Mouse (Mus musculus) forebrain, embryonic 11.5 days (tissue): Measurements from ENCODE around the gene Pld3. TPM values are rescaled to one million over a fixed set of nuclear protein-coding genes. Genes with fewer than 3 reads are reported as not detected.

Experiments
- ATAC-seq: fragments of 200-750 bp; cut with Nextera tagmentation; replicated peaks from 2 replicates; pipeline ENCODE4 v1.8.0; 2017; ENCODE audit warnings: moderate TSS enrichment; ENCODE audit not compliant: low FRiP score
- DNase-seq: peaks from one replicate; pipeline ENCODE4 v3.0.0-alpha.2; 2017; ENCODE audit warnings: low spot score
- H3K27ac ChIP-seq: fragments of 300-500 bp; sonication (generic); 2 replicates; pipeline ENCODE4 v1.5.1; 2014; ENCODE audit warnings: low read depth, low read length
- H3K27me3 ChIP-seq: fragments of 300-500 bp; sonication (generic); 2 replicates; pipeline ENCODE4 v1.6.1; 2014; ENCODE audit warnings: mild to moderate bottlenecking, low read length, mixed read lengths; ENCODE audit not compliant: control insufficient read depth, insufficient read depth
- H3K36me3 ChIP-seq: fragments of 300-500 bp; sonication (generic); 2 replicates; pipeline ENCODE4 v1.6.1; 2014; ENCODE audit warnings: mild to moderate bottlenecking, low read length, moderate library complexity, mixed read lengths; ENCODE audit not compliant: control insufficient read depth, insufficient read depth
- H3K4me1 ChIP-seq: fragments of 300-500 bp; sonication (generic); replicated peaks from 2 replicates; pipeline ENCODE4 v1.6.1; 2014; ENCODE audit warnings: low read length, mixed read lengths; ENCODE audit not compliant: control insufficient read depth, insufficient read depth
- H3K4me2 ChIP-seq: fragments of 300-500 bp; sonication (generic); 2 replicates; pipeline ENCODE4 v1.6.1; 2014; ENCODE audit warnings: low read depth, mild to moderate bottlenecking, low read length, moderate library complexity, mixed read lengths; ENCODE audit not compliant: severe bottlenecking
- H3K4me3 ChIP-seq: fragments of 300-500 bp; sonication (generic); 2 replicates; pipeline ENCODE4 v1.5.1; 2014; ENCODE audit warnings: low read depth, low read length
- H3K9ac ChIP-seq: fragments of 300-500 bp; sonication (generic); 2 replicates; pipeline ENCODE4 v1.6.1; 2014; ENCODE audit warnings: low read length
- H3K9me3 ChIP-seq: fragments of 300-500 bp; sonication (generic); 2 replicates; pipeline ENCODE4 v1.6.1; 2016; ENCODE audit warnings: low read length, mixed read lengths; ENCODE audit not compliant: control insufficient read depth
- WGBS: fragments of 180-500 bp; shearing (Covaris S2); extraction: QIAGEN DNeasy Blood & Tissue Kit; methylation state at CpG from one replicate; pipeline ENCODE4 v1.1.7; 2014; 5-methylcytosine and 5-hydroxymethylcytosine counted together
- polyA plus RNA-seq: library from polyadenylated mRNA; unstranded; fragments of >200 nt; fragmentation: Nextera tagmentation; extraction: Ambion mirVana; gene quantifications from 2 replicates; pipeline ENCODE4 v1.2.1, GENCODE M21; 2014

Gene Pld3
- polyA plus RNA-seq, 1 experiment from 2014 or later: 56.4 TPM

DNA sequence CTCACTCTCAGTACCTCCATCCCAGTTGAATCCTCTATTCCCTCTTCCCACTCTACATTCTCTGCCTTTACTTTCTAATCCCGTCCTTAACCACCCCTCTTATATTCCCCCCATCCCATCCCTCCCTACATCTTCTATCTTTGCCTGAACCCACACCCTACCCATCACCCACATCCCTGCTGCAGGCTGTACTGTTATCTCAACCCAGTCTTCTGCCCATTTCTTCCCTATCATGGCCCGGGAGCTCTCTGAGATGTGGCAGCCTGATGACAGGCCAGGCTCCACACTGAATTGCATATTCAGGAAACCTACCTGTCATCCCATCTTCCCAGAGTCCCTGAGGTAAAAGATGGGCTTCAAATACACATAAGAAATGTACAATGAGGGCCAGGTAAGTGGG, 14.2 kb downstream of the Pld3 start:
- H3K36me3 ChIP-seq: no peaks in the 10 kb centered on the region
- H3K9ac ChIP-seq: no peak overlapping the region
- H3K9me3 ChIP-seq: no peaks in the 10 kb centered on the region
- no peaks in the 10 kb centered on the region; the same call in 1 of the 2 replicates for H3K4me1 ChIP-seq
- no peak overlapping the region for H3K4me2 ChIP-seq
- H3K27ac ChIP-seq: no peak overlapping the region
- DNase-seq (no peak), ATAC-seq (no peak)
- 84% methylated on average over 2 of the region's 2 CpGs for WGBS
- H3K4me3 ChIP-seq: no peak overlapping the region
- no peaks in the 10 kb centered on the region for H3K27me3 ChIP-seq

DNA sequence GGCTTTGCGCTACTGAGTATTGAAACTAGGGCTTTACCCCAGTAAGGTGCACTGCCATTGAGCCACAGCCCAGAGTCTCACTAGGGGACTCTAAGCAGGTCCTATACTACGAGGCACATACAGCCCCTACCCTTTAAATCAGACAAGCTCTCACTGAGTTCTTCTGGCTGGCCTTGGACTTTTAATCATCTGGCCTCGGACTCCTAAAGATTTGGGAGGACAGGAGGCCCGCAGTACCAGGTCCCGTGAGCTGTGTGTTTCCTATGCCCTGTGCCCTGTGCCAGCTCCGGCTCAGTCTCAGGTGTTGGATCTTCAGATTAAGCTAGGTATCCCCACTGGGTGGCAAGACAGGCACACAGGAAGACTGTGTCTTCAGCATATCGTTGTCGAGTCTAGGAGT, 15.0 kb downstream of the Pld3 start:
- no peak for DNase-seq
- WGBS: 89% methylated on average over 8 of the region's 8 CpGs
- H3K36me3 ChIP-seq: no peaks in the 10 kb centered on the region; the same call in 1 of the 2 replicates

DNA sequence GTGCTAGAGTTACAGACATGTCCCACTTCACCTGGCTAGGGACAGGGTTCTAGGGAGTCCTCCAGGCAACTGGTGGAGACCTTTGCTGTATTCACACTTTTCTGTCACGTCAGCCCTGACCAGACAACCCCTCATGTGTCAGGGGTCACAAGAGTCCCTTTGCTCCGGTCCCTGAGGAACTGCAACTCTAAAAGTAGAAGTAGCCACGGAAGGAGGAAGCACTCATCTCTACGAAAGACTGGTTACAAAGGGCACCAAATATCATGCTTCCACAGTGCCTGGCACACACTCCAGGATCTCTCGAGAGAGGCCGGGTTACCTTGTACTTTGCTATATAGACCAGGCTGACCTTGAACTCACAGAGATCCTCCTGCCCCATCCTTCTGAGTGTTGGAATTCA, 16.4 kb downstream of the Pld3 start:
- DNase-seq: no peak
- no peak for ATAC-seq
- WGBS: 89% methylated on average over 6 of the region's 6 CpGs
- Histone ChIP-seq H3K9ac (no peak overlapping the region), H3K4me3 (no peak overlapping the region), H3K9me3 (no peaks in the 10 kb centered on the region), H3K27me3 (no peaks in the 10 kb centered on the region), H3K4me2 (no peak overlapping the region), H3K27ac (no peak overlapping the region), H3K4me1 (no peaks in the 10 kb centered on the region), H3K36me3 (no peaks in the 10 kb centered on the region; the same call in 1 of the 2 replicates)

More for the DNA sequence above, 15.0 kb downstream of the Pld3 start:
- no peak overlapping the region for H3K9ac ChIP-seq
- no peaks in the 10 kb centered on the region for H3K9me3 ChIP-seq
- H3K4me2 ChIP-seq: no peak overlapping the region
- H3K4me3 ChIP-seq: no peak overlapping the region
- H3K4me1 ChIP-seq: no peaks in the 10 kb centered on the region; the same call in 1 of the 2 replicates
- H3K27ac ChIP-seq: no peak overlapping the region
- no peaks in the 10 kb centered on the region for H3K27me3 ChIP-seq
- no peak for ATAC-seq

DNA sequence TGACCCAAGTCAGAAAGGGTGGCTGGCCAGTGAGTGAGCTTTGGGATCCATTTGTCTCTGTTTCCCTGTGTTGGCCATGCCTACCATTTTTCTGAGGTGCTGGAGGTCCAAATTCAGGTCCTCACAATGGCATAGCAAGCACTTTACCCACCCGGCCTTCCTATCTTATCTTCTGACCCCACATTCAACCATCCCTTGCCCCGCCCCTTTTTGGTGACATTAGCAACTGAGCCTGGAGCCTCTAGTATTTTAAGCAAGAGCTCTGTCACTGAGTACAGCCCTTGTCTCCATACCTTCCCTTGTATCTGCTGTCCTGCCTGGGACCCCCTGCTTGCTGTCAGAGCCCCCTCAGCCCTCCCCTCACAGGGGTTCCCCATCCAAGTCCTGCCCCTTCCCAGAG, 17.6 kb downstream of the Pld3 start:
- WGBS: 87% methylated on average over 2 of the region's 2 CpGs
- Histone ChIP-seq H3K27ac (no peak overlapping the region), H3K9ac (no peak overlapping the region), H3K4me1 (no peaks in the 10 kb centered on the region), H3K36me3 (no peaks in the 10 kb centered on the region; the same call in 1 of the 2 replicates), H3K9me3 (no peaks in the 10 kb centered on the region), H3K4me2 (no peak overlapping the region), H3K4me3 (no peak overlapping the region), H3K27me3 (no peaks in the 10 kb centered on the region)
- DNase-seq (no peak), ATAC-seq (no peak)

DNA sequence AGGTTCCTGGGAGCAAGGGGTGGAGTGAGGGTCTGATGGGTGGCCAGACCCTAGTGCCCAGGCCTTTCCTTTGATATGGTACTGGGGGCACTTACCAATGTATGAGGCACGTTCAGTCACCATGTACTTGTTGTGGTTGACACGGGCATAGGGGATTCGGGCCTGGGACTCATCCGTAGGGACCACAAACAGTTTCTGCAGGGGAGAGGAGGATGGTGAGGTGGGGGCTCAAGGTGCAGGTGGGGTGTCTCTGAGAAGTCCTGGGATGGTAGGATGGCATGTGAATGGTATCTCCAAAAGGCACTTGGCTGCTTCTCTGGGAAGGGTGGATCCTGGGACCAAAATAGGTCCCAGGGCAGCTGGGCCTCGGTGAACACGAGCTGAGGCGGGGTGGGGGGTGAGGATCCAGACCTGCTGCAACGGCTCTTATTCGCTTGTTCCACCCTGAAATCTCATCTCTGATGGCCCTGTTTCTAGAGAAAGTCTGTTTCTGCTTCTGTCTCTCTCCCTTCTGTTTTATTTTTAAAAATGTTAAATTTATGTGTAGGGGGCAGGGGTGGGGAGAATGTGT, 20.5 kb downstream of the Pld3 start:
- H3K36me3 ChIP-seq: no peaks in the 10 kb centered on the region; the same call in 1 of the 2 replicates
- H3K27ac ChIP-seq: no peak overlapping the region
- H3K4me1 ChIP-seq: no peaks in the 10 kb centered on the region
- no peak for DNase-seq
- no peaks in the 10 kb centered on the region for H3K9me3 ChIP-seq
- no peak for ATAC-seq
- no peak overlapping the region for H3K4me2 ChIP-seq
- no peak overlapping the region for H3K4me3 ChIP-seq
- WGBS: 89% methylated on average over 9 of the region's 9 CpGs
- no peaks in the 10 kb centered on the region for H3K27me3 ChIP-seq
- H3K9ac ChIP-seq: no peak overlapping the region

DNA sequence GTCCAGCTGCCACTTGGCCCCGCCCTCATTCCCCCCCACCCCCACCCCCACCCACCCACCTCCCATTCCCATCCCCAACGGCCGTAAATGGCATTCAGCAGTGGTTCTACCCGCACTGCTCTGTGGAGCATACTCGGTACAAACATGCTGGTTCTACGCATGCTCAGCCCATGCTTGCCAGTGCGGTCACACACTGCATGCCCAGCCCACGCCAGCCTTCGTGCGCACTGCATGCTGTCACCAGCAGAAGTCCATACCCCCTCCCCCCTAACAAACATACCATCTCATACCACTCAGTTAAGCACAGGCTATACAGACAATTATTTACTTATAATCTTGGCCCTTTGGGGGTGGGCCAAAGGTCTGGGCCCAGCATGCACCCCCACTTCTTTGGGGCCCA, 21.3 kb downstream of the Pld3 start:
- WGBS: 91% methylated on average over 10 of the region's 10 CpGs
- no peak overlapping the region for H3K4me2 ChIP-seq
- no peak; the same call in 1 of the 2 replicates for ATAC-seq

DNA sequence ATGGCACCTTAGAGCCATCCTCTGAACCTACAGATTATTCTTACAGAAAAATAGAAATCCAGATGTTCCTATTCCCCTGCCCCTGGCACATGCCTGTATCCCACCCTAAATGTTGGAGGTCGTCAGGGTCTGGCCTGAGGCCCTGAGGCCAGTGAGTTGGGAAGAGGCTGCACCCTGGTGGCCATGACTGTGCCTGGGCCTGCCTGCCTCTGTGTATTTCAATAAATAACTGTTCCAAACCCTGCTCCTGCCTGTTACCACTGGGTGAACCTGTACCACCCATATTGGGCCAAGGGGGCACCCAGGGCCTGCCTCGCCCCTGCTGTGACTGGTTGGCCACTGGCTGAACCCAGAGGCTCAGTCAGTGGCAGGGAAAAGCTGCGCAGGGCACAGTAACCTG, 22.1 kb downstream of the Pld3 start:
- no peak overlapping the region for H3K27ac ChIP-seq
- H3K27me3 ChIP-seq: no peaks in the 10 kb centered on the region
- no peaks in the 10 kb centered on the region for H3K9me3 ChIP-seq
- ATAC-seq (no peak), DNase-seq (no peak)
- H3K36me3 ChIP-seq: no peaks in the 10 kb centered on the region; the same call in 1 of the 2 replicates
- H3K9ac ChIP-seq: no peak overlapping the region
- no peak overlapping the region for H3K4me2 ChIP-seq
- no peaks in the 10 kb centered on the region for H3K4me1 ChIP-seq
- no peak overlapping the region for H3K4me3 ChIP-seq
- WGBS: 77% methylated on average over 3 of the region's 3 CpGs

More for the DNA sequence above, 21.3 kb downstream of the Pld3 start:
- Histone ChIP-seq H3K27ac (no peak overlapping the region), H3K9ac (no peak overlapping the region), H3K27me3 (no peaks in the 10 kb centered on the region), H3K36me3 (no peaks in the 10 kb centered on the region; the same call in 1 of the 2 replicates), H3K4me1 (no peaks in the 10 kb centered on the region), H3K9me3 (no peaks in the 10 kb centered on the region), H3K4me3 (no peak overlapping the region)
- DNase-seq: no peak

DNA sequence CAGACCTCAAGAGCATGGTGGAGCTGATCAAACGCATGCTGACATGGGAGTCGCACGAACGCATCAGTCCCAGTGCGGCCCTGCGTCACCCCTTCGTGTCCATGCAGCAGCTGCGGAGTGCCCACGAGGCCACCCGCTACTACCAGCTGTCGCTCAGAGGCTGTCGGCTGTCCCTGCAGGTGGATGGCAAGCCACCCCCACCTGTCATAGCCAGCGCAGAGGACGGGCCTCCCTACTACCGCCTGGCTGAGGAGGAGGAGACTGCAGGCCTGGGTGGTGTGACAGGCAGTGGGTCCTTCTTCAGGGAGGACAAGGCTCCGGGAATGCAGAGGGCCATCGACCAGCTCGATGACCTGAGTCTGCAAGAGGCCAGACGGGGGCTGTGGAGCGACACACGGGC, 23.9 kb downstream of the Pld3 start:
- no peaks in the 10 kb centered on the region for H3K27me3 ChIP-seq
- WGBS: 87% methylated on average over 21 of the region's 21 CpGs
- no peak overlapping the region for H3K9ac ChIP-seq
- H3K27ac ChIP-seq: no peak overlapping the region
- no peaks in the 10 kb centered on the region for H3K9me3 ChIP-seq
- no peaks in the 10 kb centered on the region for H3K4me1 ChIP-seq
- DNase-seq (no peak), ATAC-seq (no peak)
- H3K4me3 ChIP-seq: no peak overlapping the region
- H3K4me2 ChIP-seq: no peak overlapping the region
- no peaks in the 10 kb centered on the region; the same call in 1 of the 2 replicates for H3K36me3 ChIP-seq
